ENCODE assay signal across 24 mouse cellular contexts in genomic region chr10:18423557-18423956, GRCm38 (mm10).
DNase-seq lines count a peak whose midpoint lies in the region; ATAC-seq and TF ChIP-seq lines count a peak whose summit lies in the region.
"Had no signal": no experiment of that assay in that cellular context is flagged by ENCODE, and none has a peak within 500 bp of the region (broad histone marks: within the 10 kb centered on the region; RNA-seq: fewer than 3 reads in every experiment).

No protein-coding gene starts in this region.

- no peak for ATAC-seq in heart, embryonic 13.5 days (ENCODE audit: extremely low read depth, insufficient number of reproducible peaks, low FRiP score, low TSS enrichment)
- ATAC-seq: forebrain, embryonic 16.5 days had no signal

- no peak overlapping the region for H3K9ac ChIP-seq in heart, embryonic 13.5 days
- no peak overlapping the region for H3K9ac ChIP-seq in CH12.LX (ENCODE audit: insufficient read depth, low read depth)
- H3K9ac ChIP-seq: hindbrain, embryonic 14.5 days; limb, embryonic 15.5 days; liver, embryonic 15.5 days; midbrain, embryonic 12.5 days; neural tube, embryonic 15.5 days had no signal

- WGBS in heart, embryonic 13.5 days, result 56% methylated on average over 9 of the region's 9 CpGs

- no peak for DNase-seq in heart, adult 8-10 months (ENCODE audit: low spot score)
- no peak for DNase-seq in CH12.LX (ENCODE audit: extremely low read depth)
- no peak for DNase-seq in cerebellum, postnatal 14 days
- DNase-seq in thymus, postnatal 36 days, result no peak
- DNase-seq: adrenal gland, postnatal 36 days; cerebellum, adult 11 months; cerebellum, postnatal 10 days; gastrocnemius, postnatal 14 days; heart, postnatal 14 days; kidney, adult 2 months; left cerebral cortex, postnatal 4 days; lung, postnatal 4 days; thymus, adult 18-20 months had no signal

- H3K79me2 ChIP-seq in CH12.LX (replicated peaks; ENCODE audit: control insufficient read depth, extremely low read depth, insufficient read depth, poor library complexity, severe bottlenecking), result no peaks in the 10 kb centered on the region

- TF ChIP-seq POLR2A in CH12.LX (IDR thresholded peaks at IDR 0.05; ENCODE audit: low read depth, low read length), result no peak
- no peak for TF ChIP-seq POLR2A in bone marrow macrophage, adult 2 months (IDR thresholded peaks at IDR 0.05; ENCODE audit: borderline replicate concordance, low read depth, low read length)

- 0 out of 2 replicates have a peak overlapping the region, but pooled peaks have one; percentile 12 for H3K4me2 ChIP-seq in heart, embryonic 13.5 days
- 0 out of 2 replicates have a peak overlapping the region, but pooled peaks have one; percentile 41 for H3K4me2 ChIP-seq in CH12.LX (ENCODE audit: insufficient read depth, low read depth, poor library complexity, severe bottlenecking)
- H3K4me2 ChIP-seq: hindbrain, embryonic 14.5 days; limb, embryonic 15.5 days; liver, embryonic 15.5 days; midbrain, embryonic 12.5 days; neural tube, embryonic 15.5 days had no signal

- in situ Hi-C loops in CH12.LX (cut with MboI; ENCODE audit: low pct_ligation_motif_present, low pct_unique_long_range_greater_than_20kb, low sequenced_read_pairs), result no loop called here

- no peak for TF ChIP-seq CTCF in CH12.LX (conservative IDR thresholded peaks at IDR 0.05 in 1 of 2, IDR thresholded peaks at IDR 0.05 in 1 of 2; ENCODE audit: low read depth in 2 of 2, low read length in 2 of 2)
- no peak for TF ChIP-seq CTCF in bone marrow macrophage, adult 2 months (IDR thresholded peaks at IDR 0.05; ENCODE audit: low read depth, low read length)

- TF ChIP-seq EP300 in CH12.LX (IDR thresholded peaks at IDR 0.05; ENCODE audit: low read length), result no peak

- no peak overlapping the region for H3K4me3 ChIP-seq in heart, embryonic 13.5 days
- no peak overlapping the region for H3K4me3 ChIP-seq in CH12.LX (replicated peaks in 1 of 3; ENCODE audit: low read depth in 2 of 3, low read length in 2 of 3, poor library complexity in 1 of 3)
- 0 out of 2 replicates have a peak overlapping the region, but pooled peaks have one; percentile 18 for H3K4me3 ChIP-seq in bone marrow macrophage, adult 2 months (ENCODE audit: insufficient read depth, low read length)
- H3K4me3 ChIP-seq in megakaryocyte, embryonic 14.5 days (replicated peaks), result peak overlapping the region; percentile 46
- H3K4me3 ChIP-seq: left cerebral cortex, adult 2 months; limb, embryonic 15.5 days; liver, embryonic 15.5 days; midbrain, embryonic 12.5 days; neural tube, embryonic 15.5 days had no signal

- no peaks in the 10 kb centered on the region for H3K36me3 ChIP-seq in heart, embryonic 13.5 days
- H3K36me3 ChIP-seq in CH12.LX (replicated peaks in 1 of 2; ENCODE audit: control insufficient read depth in 1 of 2, insufficient read depth in 1 of 2, low read length in 1 of 2), result no peaks in the 10 kb centered on the region
- H3K36me3 ChIP-seq in megakaryocyte, embryonic 14.5 days (replicated peaks; ENCODE audit: low read length), result no peaks in the 10 kb centered on the region
- H3K36me3 ChIP-seq: limb, embryonic 15.5 days; liver, embryonic 15.5 days; neural tube, embryonic 15.5 days had no signal

- no peaks in the 10 kb centered on the region for H3K9me3 ChIP-seq in heart, embryonic 13.5 days
- no peaks in the 10 kb centered on the region for H3K9me3 ChIP-seq in CH12.LX (replicated peaks; ENCODE audit: low read length)
- H3K9me3 ChIP-seq in megakaryocyte, embryonic 14.5 days, result peaks cover 18% of the 10 kb centered on the region
- H3K9me3 ChIP-seq: limb, embryonic 15.5 days; liver, embryonic 15.5 days; midbrain, embryonic 12.5 days; neural tube, embryonic 15.5 days had no signal

- H3K27ac ChIP-seq in heart, embryonic 13.5 days (replicated peaks), result no peak overlapping the region
- H3K27ac ChIP-seq in CH12.LX (ENCODE audit: insufficient read depth, low read depth), result no peak overlapping the region
- no peak overlapping the region for H3K27ac ChIP-seq in bone marrow macrophage, adult 2 months (ENCODE audit: insufficient read depth, low read depth, low read length)
- H3K27ac ChIP-seq: hindbrain, embryonic 14.5 days; kidney, postnatal 0 days; left cerebral cortex, adult 2 months; limb, embryonic 15.5 days; liver, embryonic 15.5 days; midbrain, embryonic 12.5 days; neural tube, embryonic 15.5 days had no signal

- TF ChIP-seq RAD21 in CH12.LX (IDR thresholded peaks at IDR 0.05; ENCODE audit: low read depth, low read length), result no peak

- peaks cover 41% of the 10 kb centered on the region for H3K4me1 ChIP-seq in heart, embryonic 13.5 days
- H3K4me1 ChIP-seq in CH12.LX (ENCODE audit: control insufficient read depth in 1 of 2, insufficient read depth in 2 of 2), result peaks cover 3 to 13% of the 10 kb centered on the region in 2 experiments
- peaks cover 7% of the 10 kb centered on the region for H3K4me1 ChIP-seq in bone marrow macrophage, adult 2 months (ENCODE audit: control insufficient read depth, insufficient read depth, low read length)
- peaks cover 10% of the 10 kb centered on the region for H3K4me1 ChIP-seq in megakaryocyte, embryonic 14.5 days

- no peaks in the 10 kb centered on the region for H3K27me3 ChIP-seq in heart, embryonic 13.5 days (replicated peaks)
- H3K27me3 ChIP-seq in CH12.LX (replicated peaks), result no peaks in the 10 kb centered on the region
- H3K27me3 ChIP-seq in megakaryocyte, embryonic 14.5 days (replicated peaks), result peaks cover 27% of the 10 kb centered on the region
- H3K27me3 ChIP-seq: limb, embryonic 15.5 days; liver, embryonic 15.5 days; midbrain, embryonic 12.5 days; neural tube, embryonic 15.5 days had no signal

- dilution Hi-C loops in CH12.LX (cut with MboI; ENCODE audit: extremely low pct_ligation_motif_present, extremely low pct_unique_long_range_greater_than_20kb, low sequenced_read_pairs), result no loop called here

TF ChIP-seq in CH12.LX, 34 proteins besides CTCF, POLR2A, EP300 and RAD21:
- TF ChIP-seq SMC3 (IDR thresholded peaks at IDR 0.05; ENCODE audit: low read depth, low read length) (no peak), MXI1 (IDR thresholded peaks at IDR 0.05; ENCODE audit: low read depth, low read length) (no peak)
TF ChIP-seq in CH12.LX: peak in this region for 0.

Comparison
In these comparisons a context has a peak if more than half of its experiments do, and no peak if none do; other contexts are left out.
1. H3K4me3 ChIP-seq: peak in bone marrow macrophage, adult 2 months (single experiment) and megakaryocyte, embryonic 14.5 days (single experiment); none in heart, embryonic 13.5 days (single experiment) and CH12.LX (0 of 3).